Mouse (Mus musculus) frontal cortex, postnatal 14 days (tissue): ENCODE measurements at regions not wholly inside any gene's neighbourhood (a gene's known extent, or its start where the extent isn't known, plus 50 kb on each side); places are given as distances from the start of the nearest gene placed in this dataset.

ENCODE experiments used
- DNase-seq, 2 experiments: peaks; one replicate each; pipeline ENCODE4 v3.0.0; 2022; ENCODE audit warnings: low spot score in 2 of 2

DNA sequence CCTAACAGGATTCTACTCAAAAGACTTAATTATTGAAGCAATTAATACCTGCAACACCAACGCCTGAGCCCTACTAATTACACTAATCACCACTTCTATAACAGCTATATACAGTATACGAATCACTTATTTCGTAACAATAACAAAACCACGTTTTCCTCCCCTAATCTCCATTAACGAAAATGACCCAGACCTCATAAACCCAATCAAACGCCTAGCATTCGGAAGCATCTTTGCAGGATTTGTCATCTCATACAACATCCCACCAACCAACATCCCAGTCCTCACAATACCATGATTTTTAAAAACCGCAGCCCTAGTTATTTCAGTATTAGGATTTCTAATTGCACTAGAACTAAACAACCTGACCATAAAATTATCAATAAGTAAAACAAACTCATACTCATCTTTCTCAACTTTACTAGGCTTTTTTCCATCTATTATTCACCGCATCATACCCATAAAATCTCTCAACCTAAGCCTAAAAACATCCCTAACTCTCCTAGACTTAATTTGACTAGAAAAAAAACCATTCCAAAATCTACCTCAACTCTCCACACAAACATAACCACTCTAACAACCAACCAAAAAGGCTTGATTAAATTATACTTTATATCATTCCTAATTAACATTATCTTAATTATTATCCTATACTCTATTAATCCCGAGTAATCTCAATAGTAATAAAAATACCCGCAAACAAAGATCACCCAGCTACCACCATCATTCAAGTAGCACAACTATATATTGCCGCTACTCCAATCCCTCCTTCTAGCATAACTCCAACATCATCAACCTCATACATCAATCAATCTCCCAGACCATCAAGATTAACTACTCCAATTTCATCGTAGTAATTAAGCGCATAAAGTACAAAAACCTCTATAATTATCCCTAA, 830.9 kb upstream of the Tyrp1 start:
- DNase-seq: no peak

DNA sequence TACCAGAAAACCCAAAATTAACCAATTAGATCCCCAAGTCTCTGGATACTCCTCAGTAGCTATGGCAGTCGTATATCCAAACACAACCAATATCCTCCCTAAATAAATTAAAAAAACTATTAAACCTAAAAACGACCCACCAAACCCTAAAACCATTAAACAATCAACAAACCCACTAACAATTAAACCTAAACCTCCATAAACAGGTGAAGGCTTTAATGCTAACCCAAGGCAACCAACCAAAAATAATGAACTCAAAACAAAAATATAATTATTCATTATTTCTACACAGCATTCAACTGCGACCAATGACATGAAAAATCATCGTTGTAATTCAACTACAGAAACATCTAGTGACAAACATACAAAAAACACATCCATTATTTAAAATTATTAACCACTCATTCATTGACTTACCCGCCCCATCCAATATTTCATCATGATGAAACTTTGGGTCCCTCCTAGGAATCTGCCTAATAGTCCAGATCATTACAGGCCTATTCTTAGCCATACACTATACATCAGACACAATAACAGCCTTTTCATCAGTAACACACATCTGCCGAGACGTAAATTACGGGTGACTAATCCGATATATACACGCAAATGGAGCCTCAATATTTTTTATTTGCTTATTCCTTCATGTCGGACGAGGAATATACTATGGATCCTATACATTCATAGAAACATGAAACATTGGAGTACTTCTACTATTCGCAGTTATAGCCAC, 830.1 kb upstream of the Tyrp1 start:
- DNase-seq: no peak

DNA sequence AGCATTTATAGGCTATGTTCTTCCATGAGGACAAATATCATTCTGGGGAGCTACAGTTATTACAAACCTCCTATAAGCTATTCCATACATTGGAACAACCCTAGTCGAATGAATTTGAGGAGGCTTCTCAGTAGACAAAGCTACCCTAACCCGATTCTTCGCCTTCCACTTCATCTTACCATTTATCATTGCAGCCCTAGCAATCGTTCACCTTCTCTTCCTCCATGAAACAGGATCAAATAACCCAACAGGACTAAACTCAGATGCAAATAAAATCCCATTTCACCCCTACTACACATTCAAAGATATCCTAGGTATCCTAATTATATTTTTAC, 829.6 kb upstream of the Tyrp1 start:
- no peak for DNase-seq

DNA sequence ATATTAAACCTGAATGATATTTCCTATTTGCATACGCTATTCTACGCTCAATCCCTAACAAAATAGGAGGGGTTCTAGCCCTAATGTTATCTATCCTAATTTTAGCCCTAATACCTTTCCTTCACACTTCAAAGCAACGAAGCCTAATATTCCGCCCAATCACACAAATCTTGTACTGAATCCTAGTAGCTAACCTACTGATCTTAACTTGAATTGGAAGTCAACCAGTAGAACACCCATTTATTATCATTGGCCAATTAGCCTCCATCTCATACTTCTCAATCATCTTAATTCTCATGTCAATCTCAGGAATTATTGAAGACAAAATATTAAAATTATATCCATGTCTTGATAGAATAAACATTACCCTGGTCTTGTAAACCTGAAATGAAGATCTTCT, 829.1 kb upstream of the Tyrp1 start:
- no peak for DNase-seq

DNA sequence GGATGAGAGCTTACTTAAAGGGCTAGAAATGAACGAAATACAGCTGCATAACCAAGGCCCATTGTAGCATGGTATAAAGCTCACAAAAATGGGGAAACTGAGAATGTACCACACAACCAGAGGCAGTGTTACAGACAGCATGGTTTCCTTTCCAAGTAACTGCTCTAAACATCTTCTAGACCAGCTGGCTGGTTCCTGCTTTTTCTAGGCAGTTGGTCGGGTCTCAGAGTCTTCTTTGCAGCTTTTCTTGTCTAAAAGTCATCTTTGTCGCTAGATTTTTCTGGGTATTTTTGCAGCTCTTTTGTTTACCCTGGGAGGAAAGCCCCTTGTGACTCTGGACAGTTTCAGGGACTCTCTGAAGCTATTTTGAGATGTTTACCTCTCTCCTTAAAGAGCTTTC, 806.0 kb upstream of the Tyrp1 start:
- no peak for DNase-seq

DNA sequence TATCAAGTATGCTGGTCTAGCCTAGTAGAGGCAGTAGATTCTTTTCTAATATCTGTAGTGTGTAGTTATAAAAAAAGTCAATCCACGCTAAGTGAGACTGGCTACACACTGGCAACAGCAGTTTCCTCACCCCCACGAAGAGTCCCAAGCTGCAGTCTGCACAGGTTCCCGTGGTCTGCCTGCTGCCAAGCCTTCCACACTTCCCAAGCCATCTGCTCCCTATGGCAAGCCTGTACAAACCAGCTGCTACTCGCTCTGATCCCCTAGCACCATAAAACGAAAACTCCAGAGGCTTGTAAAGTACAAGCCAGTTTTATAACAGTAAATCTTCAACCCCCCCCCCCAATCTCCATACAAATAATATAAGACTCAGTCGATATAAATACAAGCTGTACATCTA, 786.0 kb upstream of the Tyrp1 start:
- peak; percentile 26 to 48 for DNase-seq
